In genomic region chr11:61673686-61674085, GRCm38 (mm10) we compare ENCODE assay signal across 10 mouse cellular contexts. TPM values are rescaled to one million over a fixed set of nuclear protein-coding genes. Genes with fewer than 3 reads are reported as not detected.
DNase-seq lines count a peak whose midpoint lies in the region; ATAC-seq lines count a peak whose summit lies in the region.
"Had no signal": no experiment of that assay in that cellular context is flagged by ENCODE, and none has a peak within 500 bp of the region (broad histone marks: within the 10 kb centered on the region; RNA-seq: fewer than 3 reads in every experiment).

No protein-coding gene starts in this region.

- no peaks in the 10 kb centered on the region for H3K9me3 ChIP-seq in kidney, embryonic 15.5 days (replicated peaks)
- H3K9me3 ChIP-seq in forebrain, embryonic 16.5 days (ENCODE audit: control insufficient read depth, low read length): no peaks in the 10 kb centered on the region
- H3K9me3 ChIP-seq: lung, embryonic 15.5 days had no signal

- no peak overlapping the region for H3K9ac ChIP-seq in kidney, embryonic 15.5 days
- H3K9ac ChIP-seq in forebrain, embryonic 16.5 days (replicated peaks; ENCODE audit: low read depth, low read length): no peak overlapping the region
- H3K9ac ChIP-seq: lung, embryonic 15.5 days had no signal

- no peak overlapping the region for H3K27ac ChIP-seq in kidney, embryonic 15.5 days
- H3K27ac ChIP-seq in forebrain, embryonic 16.5 days (ENCODE audit: low read length): no peak overlapping the region
- H3K27ac ChIP-seq: lung, embryonic 15.5 days had no signal

- ATAC-seq in kidney, embryonic 15.5 days (replicated peaks; ENCODE audit: low FRiP score): no peak
- no peak for ATAC-seq in forebrain, embryonic 16.5 days

- peaks cover 24% of the 10 kb centered on the region for H3K4me1 ChIP-seq in kidney, embryonic 15.5 days
- H3K4me1 ChIP-seq in forebrain, embryonic 16.5 days (replicated peaks; ENCODE audit: control insufficient read depth, insufficient read depth, low read length): peaks cover 5% of the 10 kb centered on the region

- no peak overlapping the region for H3K4me3 ChIP-seq in kidney, embryonic 15.5 days (replicated peaks)
- no peak overlapping the region for H3K4me3 ChIP-seq in forebrain, embryonic 16.5 days (replicated peaks; ENCODE audit: low read length)
- H3K4me3 ChIP-seq: lung, embryonic 15.5 days had no signal

- H3K27me3 ChIP-seq in kidney, embryonic 15.5 days: 0 out of 2 replicates have a peak, but pooled peaks cover 5% of the 10 kb centered on the region
- no peaks in the 10 kb centered on the region for H3K27me3 ChIP-seq in forebrain, embryonic 16.5 days (replicated peaks; ENCODE audit: control insufficient read depth, insufficient read depth, low read length)
- H3K27me3 ChIP-seq: lung, embryonic 15.5 days had no signal

- no peak overlapping the region for H3K4me2 ChIP-seq in kidney, embryonic 15.5 days
- H3K4me2 ChIP-seq in forebrain, embryonic 16.5 days (ENCODE audit: low read length): no peak overlapping the region
- H3K4me2 ChIP-seq: lung, embryonic 15.5 days had no signal

- DNase-seq in kidney, adult 11 months: peak; percentile 42
- peak; percentile 37 for DNase-seq in urinary bladder, postnatal 14 days (ENCODE audit: low spot score)
- DNase-seq in urinary bladder, adult 18-20 months (ENCODE audit: low spot score in 2 of 2): no peak
- peak; percentile 60 for DNase-seq in embryo, embryonic 10 days (ENCODE audit: low spot score)
- DNase-seq in lung, postnatal 10 days: peak; percentile 47
- DNase-seq in urinary bladder, adult 2 months (ENCODE audit: low spot score): no peak

- H3K36me3 ChIP-seq in kidney, embryonic 15.5 days: no peaks in the 10 kb centered on the region
- H3K36me3 ChIP-seq in forebrain, embryonic 16.5 days (ENCODE audit: control insufficient read depth, insufficient read depth): no peaks in the 10 kb centered on the region
- H3K36me3 ChIP-seq: lung, embryonic 15.5 days had no signal

- whole genome bisulfite sequencing in kidney, embryonic 15.5 days: 30% methylated on average over 8 of the region's 8 CpGs
- 32% methylated on average over 8 of the region's 8 CpGs for WGBS in forebrain, embryonic 16.5 days

RNA-seq across cellular contexts. Expression of gene Fam83g, which starts 10.2 kb away (rescaled TPM):
- polyA plus RNA-seq in kidney, embryonic 15.5 days (2015; fragmentation: Nextera tagmentation; extraction: Ambion mirVana): 2.2 and 2.8 TPM in 2 replicates
- 6.2 and 6.5 TPM in 2 replicates for polyA plus RNA-seq in urinary bladder, adult 2 months (2012; rRNA removed)
- polyA plus RNA-seq in forebrain, embryonic 16.5 days (2015; fragmentation: Nextera tagmentation; extraction: Ambion mirVana): 0.36 and 0.46 TPM in 2 replicates

RNA-seq across cellular contexts. Expression of gene Grap, which starts 20.6 kb away (rescaled TPM):
- 12.9 and 13.0 TPM in 2 replicates for polyA plus RNA-seq in kidney, embryonic 15.5 days (2015; fragmentation: Nextera tagmentation; extraction: Ambion mirVana)
- 5.5 and 6.2 TPM in 2 replicates for polyA plus RNA-seq in urinary bladder, adult 2 months (2012; rRNA removed)
- polyA plus RNA-seq in forebrain, embryonic 16.5 days (2015; fragmentation: Nextera tagmentation; extraction: Ambion mirVana): 10.2 and 11.3 TPM in 2 replicates

RNA-seq across cellular contexts. Expression of gene Slc5a10, which starts 46.9 kb away (rescaled TPM):
- 0.45 TPM in 2 replicates for polyA plus RNA-seq in kidney, embryonic 15.5 days (2015; fragmentation: Nextera tagmentation; extraction: Ambion mirVana)
- 0.03 and 0.04 TPM in 2 replicates for polyA plus RNA-seq in urinary bladder, adult 2 months (2012; rRNA removed)
- polyA plus RNA-seq in forebrain, embryonic 16.5 days (2015; fragmentation: Nextera tagmentation; extraction: Ambion mirVana): not detected in 2 replicates
- polyA plus RNA-seq: heart, embryonic 14.5 days; lung, embryonic 15.5 days had no signal

Comparison
In these comparisons a context has a peak if more than half of its experiments do, and no peak if none do; other contexts are left out.
1. DNase-seq: peak in kidney, adult 11 months (single experiment), urinary bladder, postnatal 14 days (single experiment), embryo, embryonic 10 days (single experiment) and lung, postnatal 10 days (single experiment); none in urinary bladder, adult 18-20 months (0 of 2) and urinary bladder, adult 2 months (single experiment).